Mouse (Mus musculus) myocyte (in vitro differentiated cells): Measurements from ENCODE around the gene Gm9922. TPM values are rescaled to one million over a fixed set of nuclear protein-coding genes. Genes with fewer than 3 reads are reported as not detected.
A peak's percentile ranks its signal among the peaks of the same experiment; 100 is the strongest.

Experiments
- H3K27me3 ChIP-seq: one replicate; pipeline ENCODE4 v1.6.1; 2011; ENCODE audit not compliant: control insufficient read depth, insufficient read depth, insufficient read length
- H3K36me3 ChIP-seq: one replicate; pipeline ENCODE4 v1.6.1; 2011; ENCODE audit not compliant: control insufficient read depth, insufficient read depth
- H3K4me2 ChIP-seq: one replicate; pipeline ENCODE4 v1.6.1; 2011; ENCODE audit warnings: low read depth, control low read depth
- H3K4me3 ChIP-seq: one replicate; pipeline ENCODE4 v1.5.1; 2011; ENCODE audit warnings: mild to moderate bottlenecking, control low read depth, moderate library complexity
- H3K79me2 ChIP-seq: one replicate; pipeline ENCODE4 v1.6.1; 2011; ENCODE audit not compliant: control insufficient read depth, insufficient read depth
- H3ac ChIP-seq: one replicate; pipeline ENCODE4 v1.6.1; 2011; ENCODE audit not compliant: control insufficient read depth, insufficient read length
- CEBPB ChIP-seq: IDR thresholded peaks from 2 replicates; pipeline ENCODE4 v1.6.1; 2011; ENCODE audit warnings: mild to moderate bottlenecking, moderate library complexity; ENCODE audit not compliant: poor library complexity, insufficient read depth, severe bottlenecking
- E2F4 ChIP-seq: IDR thresholded peaks from one replicate; pipeline ENCODE4 v1.6.1; 2011; ENCODE audit warnings: mild to moderate bottlenecking, control low read depth, moderate library complexity; ENCODE audit not compliant: insufficient read depth
- MAX ChIP-seq: IDR thresholded peaks from one replicate; pipeline ENCODE4 v1.6.1; 2011; ENCODE audit warnings: low read depth, mild to moderate bottlenecking, control low read depth
- MYOD1 ChIP-seq, 3 experiments: IDR thresholded peaks; one replicate each; pipeline ENCODE4 v1.6.1; 2011; ENCODE audit warnings: control low read depth in 2 of 3, low read depth in 2 of 3, mild to moderate bottlenecking in 2 of 3, moderate library complexity in 1 of 3; ENCODE audit not compliant: insufficient read length in 2 of 3, control insufficient read depth in 1 of 3
- MYOG ChIP-seq, 3 experiments: IDR thresholded peaks; one replicate each; pipeline ENCODE4 v1.6.1; 2011; ENCODE audit warnings: control low read depth in 2 of 3, low read depth in 2 of 3, mild to moderate bottlenecking in 2 of 3; ENCODE audit not compliant: insufficient read length in 2 of 3, control insufficient read depth in 1 of 3, insufficient read depth in 1 of 3
- POLR2A ChIP-seq: IDR thresholded peaks from one replicate; pipeline ENCODE4 v1.6.1; 2011; ENCODE audit warnings: low read depth, mild to moderate bottlenecking, control low read depth, moderate library complexity; ENCODE audit not compliant: insufficient read length
- POLR2AphosphoS2 ChIP-seq: IDR thresholded peaks from one replicate; pipeline ENCODE4 v1.6.1; 2011; ENCODE audit warnings: low read depth, control low read depth; ENCODE audit not compliant: insufficient read length
- REST ChIP-seq: IDR thresholded peaks from one replicate; pipeline ENCODE4 v1.6.1; 2011; ENCODE audit warnings: mild to moderate bottlenecking, control low read depth, moderate library complexity; ENCODE audit not compliant: insufficient read depth, insufficient read length
- SRF ChIP-seq: IDR thresholded peaks from one replicate; pipeline ENCODE4 v1.6.1; 2011; ENCODE audit warnings: low read depth; ENCODE audit not compliant: control insufficient read depth, insufficient read length
- TCF12 ChIP-seq: IDR thresholded peaks from one replicate; pipeline ENCODE4 v1.6.1; 2011; ENCODE audit warnings: mild to moderate bottlenecking, control low read depth; ENCODE audit not compliant: poor library complexity, insufficient read depth, severe bottlenecking
- TCF3 ChIP-seq: IDR thresholded peaks from one replicate; pipeline ENCODE4 v1.6.1; 2011; ENCODE audit warnings: low read depth, control low read depth; ENCODE audit not compliant: insufficient read length
- USF1 ChIP-seq: IDR thresholded peaks from one replicate; pipeline ENCODE4 v1.6.1; 2011; ENCODE audit warnings: low read depth, mild to moderate bottlenecking, control low read depth, moderate library complexity
- polyA plus RNA-seq: library from polyadenylated mRNA; unstranded; fragments of >200 nt; fragmentation: generic; extraction: Trizol; gene quantifications from one replicate; pipeline ENCODE4 v1.2.1, GENCODE M21; 2012; ENCODE audit warnings: missing spikeins

The Gm9922 gene
- polyA plus RNA-seq, 1 experiment, result 0.86 TPM

DNA sequence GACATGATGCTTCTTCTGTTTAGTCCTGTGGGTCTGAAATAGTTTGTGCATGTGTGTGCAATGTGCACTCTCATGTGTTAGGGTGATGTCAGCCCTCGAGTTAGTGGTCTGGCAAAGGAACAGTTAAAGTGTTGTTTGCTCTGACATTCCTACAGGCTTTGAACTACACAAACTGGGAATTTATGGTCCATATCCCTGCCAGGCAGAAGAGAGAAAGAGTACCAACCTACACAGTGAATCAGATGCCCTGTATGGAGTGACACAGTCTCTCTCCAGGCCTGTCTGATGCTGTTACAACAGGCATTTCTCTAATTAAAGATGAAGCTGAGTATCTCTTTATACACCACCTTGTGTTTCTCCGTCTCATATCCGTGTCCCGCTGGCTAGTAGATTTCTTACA, 21.3 kb upstream of the Gm9922 start:
- no peak for TF ChIP-seq E2F4
- TF ChIP-seq REST, result no peak
- no peak for TF ChIP-seq MAX
- TF ChIP-seq TCF3, result no peak
- TF ChIP-seq SRF, result no peak
- no peak for TF ChIP-seq POLR2AphosphoS2
- no peak for TF ChIP-seq CEBPB
- no peak for TF ChIP-seq TCF12
- no peak overlapping the region for H3K4me3 ChIP-seq
- no peaks in the 10 kb centered on the region for H3K79me2 ChIP-seq
- no peak overlapping the region for H3K4me2 ChIP-seq
- no peaks in the 10 kb centered on the region for H3K36me3 ChIP-seq
- no peaks in the 10 kb centered on the region for H3K27me3 ChIP-seq
- H3ac ChIP-seq, result no peak overlapping the region

DNA sequence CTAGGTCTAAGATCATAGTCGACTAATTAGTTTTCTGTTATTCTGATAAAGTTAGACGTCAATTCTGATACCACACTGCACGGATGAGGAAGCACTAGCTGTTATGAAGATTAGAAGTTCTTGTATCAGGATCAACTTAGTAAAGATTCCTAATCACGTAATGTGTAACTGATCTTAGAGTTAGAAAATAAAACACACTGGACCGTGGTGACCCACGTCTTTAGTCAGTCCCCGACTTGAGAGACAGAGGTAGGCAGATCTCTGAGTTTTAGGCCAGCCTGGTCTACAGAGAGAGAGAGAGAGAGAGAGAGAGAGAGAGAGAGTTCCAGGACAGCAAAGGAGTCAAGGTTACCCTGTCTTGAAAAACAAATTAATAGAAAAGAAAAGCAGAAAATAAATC, 18.8 kb upstream of the Gm9922 start:
- H3K27me3 ChIP-seq, result no peaks in the 10 kb centered on the region
- H3K4me2 ChIP-seq, result no peak overlapping the region
- no peak overlapping the region for H3ac ChIP-seq
- no peaks in the 10 kb centered on the region for H3K79me2 ChIP-seq
- H3K36me3 ChIP-seq, result no peaks in the 10 kb centered on the region
- no peak overlapping the region for H3K4me3 ChIP-seq
- TF ChIP-seq MAX, result no peak
- TF ChIP-seq TCF3, result no peak
- no peak for TF ChIP-seq POLR2A
- TF ChIP-seq REST, result no peak
- TF ChIP-seq TCF12, result no peak
- TF ChIP-seq MYOG (IDR thresholded peaks at IDR 0.05; ENCODE audit: control insufficient read depth in 1 of 3, insufficient read depth in 1 of 3, insufficient read length in 2 of 3, low read depth in 2 of 3), result no peak
- TF ChIP-seq E2F4, result no peak
- no peak for TF ChIP-seq SRF
- TF ChIP-seq POLR2AphosphoS2, result no peak
- TF ChIP-seq CEBPB, result no peak
- TF ChIP-seq USF1, result no peak

DNA sequence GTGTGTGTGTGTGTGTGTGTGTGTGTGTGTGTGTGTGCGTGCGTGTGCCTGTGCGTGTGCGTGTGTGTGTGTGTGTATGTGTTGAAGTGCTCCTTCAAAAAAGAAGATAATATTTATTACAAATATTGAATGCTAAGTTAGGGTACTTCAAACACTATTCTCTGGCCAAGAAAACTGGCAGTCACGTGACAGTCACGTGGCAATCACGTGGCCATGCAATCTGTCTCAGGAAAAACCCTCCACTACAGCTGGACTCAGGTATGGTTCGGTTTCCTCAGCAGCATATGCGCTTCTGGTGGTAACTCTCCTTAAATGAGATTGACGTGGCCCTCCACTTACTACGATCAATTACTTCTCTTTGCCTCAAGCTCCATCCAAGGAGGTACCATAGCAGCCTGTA, 18.2 kb upstream of the Gm9922 start:
- Histone ChIP-seq H3K4me3 (no peak overlapping the region), H3K27me3 (no peaks in the 10 kb centered on the region), H3K4me2 (no peak overlapping the region), H3K36me3 (no peaks in the 10 kb centered on the region), H3ac (no peak overlapping the region), H3K79me2 (no peaks in the 10 kb centered on the region)
- TF ChIP-seq TCF12, result no peak
- TF ChIP-seq REST, result no peak
- peak; percentile 14 for TF ChIP-seq USF1

DNA sequence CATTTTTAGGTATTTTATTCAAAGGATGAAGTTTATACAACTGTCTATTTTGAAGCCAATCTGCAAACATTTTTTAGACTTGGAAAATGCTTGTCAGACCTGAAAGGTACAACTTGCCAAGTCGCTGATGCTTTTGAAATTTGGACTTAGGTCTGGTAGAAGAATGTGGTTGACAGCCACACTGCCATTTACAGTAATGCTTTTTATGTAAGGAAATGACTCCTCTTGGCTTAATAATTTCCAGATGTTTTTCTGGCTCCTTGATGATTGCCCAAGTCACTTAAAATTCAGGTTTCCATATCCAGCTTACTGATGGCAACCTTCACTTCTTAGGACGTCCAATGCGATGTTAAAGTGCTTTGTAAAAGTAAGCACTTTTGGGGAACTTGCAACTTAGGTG, 17.0 kb upstream of the Gm9922 start:
- H3K4me2 ChIP-seq, result no peak overlapping the region

DNA sequence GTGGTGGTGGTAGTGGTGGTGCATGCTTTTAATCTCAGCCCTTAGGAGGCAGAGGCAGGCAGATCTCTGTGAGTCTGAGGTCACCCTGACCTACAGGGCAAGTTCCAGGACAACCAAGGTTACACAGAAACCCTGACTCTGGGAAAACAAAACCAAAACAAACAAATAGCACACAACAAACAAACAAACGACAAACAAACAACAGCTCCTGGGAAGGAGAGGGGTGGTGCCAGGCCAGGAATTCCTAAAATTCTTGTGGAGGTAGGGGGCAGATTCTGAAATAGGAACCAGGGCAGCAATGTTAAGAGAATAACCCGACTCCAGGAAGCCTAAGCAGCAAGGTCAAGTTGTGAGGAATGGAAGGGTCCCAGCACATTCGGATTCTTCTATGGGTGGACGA, 7.9 kb upstream of the Gm9922 start:
- Histone ChIP-seq H3ac (no peak overlapping the region), H3K27me3 (no peaks in the 10 kb centered on the region), H3K79me2 (no peaks in the 10 kb centered on the region), H3K4me3 (no peak overlapping the region), H3K4me2 (no peak overlapping the region), H3K36me3 (no peaks in the 10 kb centered on the region)
- TF ChIP-seq TCF3, result no peak
- TF ChIP-seq E2F4, result no peak
- TF ChIP-seq SRF, result no peak
- no peak for TF ChIP-seq POLR2AphosphoS2
- no peak for TF ChIP-seq TCF12
- no peak for TF ChIP-seq USF1
- TF ChIP-seq CEBPB, result no peak
- TF ChIP-seq MYOG (IDR thresholded peaks at IDR 0.05; ENCODE audit: control insufficient read depth in 1 of 3, insufficient read depth in 1 of 3, insufficient read length in 2 of 3, low read depth in 2 of 3), result no peak
- no peak for TF ChIP-seq POLR2A
- TF ChIP-seq REST, result no peak
- TF ChIP-seq MAX, result no peak
- no peak for TF ChIP-seq MYOD1 (IDR thresholded peaks at IDR 0.05; ENCODE audit: control insufficient read depth in 1 of 3, insufficient read length in 2 of 3, low read depth in 2 of 3)

More for the DNA sequence above, 17.0 kb upstream of the Gm9922 start:
- Histone ChIP-seq H3ac (no peak overlapping the region), H3K27me3 (no peaks in the 10 kb centered on the region), H3K4me3 (no peak overlapping the region), H3K36me3 (no peaks in the 10 kb centered on the region), H3K79me2 (no peaks in the 10 kb centered on the region)
- TF ChIP-seq MYOD1 (IDR thresholded peaks at IDR 0.05; ENCODE audit: control insufficient read depth in 1 of 3, insufficient read length in 2 of 3, low read depth in 2 of 3) (no peak), MAX (no peak), E2F4 (no peak), POLR2A (no peak), TCF3 (no peak), TCF12 (no peak), REST (no peak), POLR2AphosphoS2 (no peak), MYOG (IDR thresholded peaks at IDR 0.05; ENCODE audit: control insufficient read depth in 1 of 3, insufficient read depth in 1 of 3, insufficient read length in 2 of 3, low read depth in 2 of 3) (no peak), SRF (no peak), USF1 (no peak), CEBPB (no peak)
